Mouse (Mus musculus) heart, embryonic 10.5 days (tissue): ENCODE data around the gene Rassf3. TPM values are rescaled to one million over a fixed set of nuclear protein-coding genes. Genes with fewer than 3 reads are reported as not detected.

Experiments used
- DNase-seq: peaks from one replicate; pipeline ENCODE4 v3.0.0-alpha.2; 2017; ENCODE audit warnings: low spot score
- H3K27ac ChIP-seq: fragments of 300-500 bp; sonication (generic); 2 replicates; pipeline ENCODE4 v1.5.1; 2016; ENCODE audit warnings: mild to moderate bottlenecking
- H3K27me3 ChIP-seq: fragments of 300-500 bp; sonication (generic); 2 replicates; pipeline ENCODE4 v1.6.1; 2016; ENCODE audit warnings: mild to moderate bottlenecking; ENCODE audit not compliant: poor library complexity, insufficient read depth, severe bottlenecking
- H3K36me3 ChIP-seq: fragments of 300-500 bp; sonication (generic); 2 replicates; pipeline ENCODE4 v1.6.1; 2016; ENCODE audit warnings: mild to moderate bottlenecking, moderate library complexity
- H3K4me1 ChIP-seq: fragments of 300-500 bp; sonication (generic); 2 replicates; pipeline ENCODE4 v1.6.1; 2016; ENCODE audit warnings: mild to moderate bottlenecking
- H3K4me3 ChIP-seq: fragments of 300-500 bp; sonication (generic); 2 replicates; pipeline ENCODE4 v1.5.1; 2016; ENCODE audit warnings: mild to moderate bottlenecking, moderate library complexity
- H3K9me3 ChIP-seq: fragments of 300-500 bp; sonication (generic); 2 replicates; pipeline ENCODE4 v1.6.1; 2016; ENCODE audit warnings: mild to moderate bottlenecking, moderate library complexity
- WGBS: fragments of 180-500 bp; shearing (Covaris S2); methylation state at CpG from one replicate; pipeline ENCODE4 v1.1.7; 2016; 5-methylcytosine and 5-hydroxymethylcytosine counted together
- polyA plus RNA-seq: library from polyadenylated mRNA; unstranded; fragments of >200 nt; fragmentation: Nextera tagmentation; extraction: Ambion mirVana; gene quantifications from 2 replicates; pipeline ENCODE4 v1.2.1, GENCODE M21; 2016

Gene Rassf3
- 19.6 and 21.1 TPM in 2 replicates for polyA plus RNA-seq

GRCm38 (mm10) chr10:121476190-121476967, at the start of gene Rassf3:
TSS of gene Rassf3 (minus strand) at chr10:121476347.
- DNase-seq, result peak; percentile 99
- no peaks in the 10 kb centered on the region for H3K36me3 ChIP-seq
- peaks cover 48% of the 10 kb centered on the region for H3K4me1 ChIP-seq
- peak within 1 kb of the TSS; percentile 97 for H3K4me3 ChIP-seq
- no peaks in the 10 kb centered on the region for H3K9me3 ChIP-seq
- peak within 1 kb of the TSS; percentile 98 for H3K27ac ChIP-seq
- no peaks in the 10 kb centered on the region for H3K27me3 ChIP-seq
- under 1% methylated on average over 60 of the region's 62 CpGs for WGBS

DNA sequence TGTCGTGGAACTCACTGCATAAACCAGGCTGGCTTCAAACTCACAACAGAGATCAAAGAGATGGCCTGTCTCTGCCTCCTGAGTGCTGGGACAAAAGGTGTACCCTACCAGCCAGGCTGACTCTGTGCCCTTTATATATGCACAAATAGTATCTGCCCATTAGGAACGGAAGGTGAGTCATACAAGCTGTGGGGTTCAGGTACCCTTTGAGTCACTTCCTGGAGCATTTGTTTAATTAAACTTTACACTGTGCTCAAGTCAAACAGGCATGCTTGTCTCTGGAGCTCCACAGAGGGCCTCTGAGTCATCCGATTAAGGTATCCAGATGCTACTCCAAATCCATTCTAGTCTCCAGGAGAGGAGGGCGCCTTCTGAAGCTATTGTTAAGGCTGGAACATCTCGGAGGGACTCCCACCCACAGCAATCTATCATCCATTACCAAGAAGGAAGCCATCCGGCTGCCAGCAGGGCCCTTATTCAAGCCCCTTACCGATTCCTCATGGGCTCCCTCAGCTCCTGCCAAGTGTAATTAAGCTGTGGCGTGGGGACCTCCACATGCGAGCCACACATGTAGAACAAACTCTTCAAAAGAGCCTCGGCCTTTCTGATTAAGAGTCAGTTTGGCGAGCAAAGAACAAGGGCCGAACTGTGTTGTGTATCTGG, 44.9 kb upstream of the Rassf3 start:
- no peak for DNase-seq
- WGBS, result 35% methylated on average over 12 of the region's 12 CpGs
- H3K36me3 ChIP-seq, result no peaks in the 10 kb centered on the region
- H3K4me3 ChIP-seq, result no peak overlapping the region
- peaks cover 12% of the 10 kb centered on the region for H3K4me1 ChIP-seq
- H3K27ac ChIP-seq, result peak overlapping the region; percentile 52; the same call in 1 of the 2 replicates
- H3K27me3 ChIP-seq, result no peaks in the 10 kb centered on the region
- H3K9me3 ChIP-seq, result no peaks in the 10 kb centered on the region

DNA sequence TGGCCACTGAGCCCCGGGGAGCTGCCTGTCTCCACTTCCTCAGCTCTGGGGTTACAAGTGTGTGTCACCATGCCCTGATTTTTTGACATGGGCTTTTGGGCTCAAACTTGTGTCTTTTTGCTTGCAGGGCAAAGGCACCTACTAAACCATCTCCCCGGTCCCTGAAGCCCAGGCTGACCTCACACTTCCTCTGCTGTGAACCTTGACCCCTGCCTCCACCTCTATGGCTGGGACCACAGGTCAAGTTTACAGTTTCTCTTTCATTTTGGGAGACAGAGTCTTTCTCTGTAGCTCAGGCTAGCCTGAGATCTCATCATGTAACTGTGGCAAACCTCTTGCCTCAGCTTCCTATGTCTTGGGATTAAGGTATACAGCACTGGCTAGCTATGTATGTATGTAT, 43.6 kb upstream of the Rassf3 start:
- Histone ChIP-seq H3K36me3 (no peaks in the 10 kb centered on the region), H3K9me3 (no peaks in the 10 kb centered on the region), H3K27ac (no peak overlapping the region), H3K27me3 (no peaks in the 10 kb centered on the region), H3K4me3 (no peak overlapping the region), H3K4me1 (peaks cover 14% of the 10 kb centered on the region)
- no peak for DNase-seq
- WGBS, result 67% methylated on average over 2 of the region's 2 CpGs

DNA sequence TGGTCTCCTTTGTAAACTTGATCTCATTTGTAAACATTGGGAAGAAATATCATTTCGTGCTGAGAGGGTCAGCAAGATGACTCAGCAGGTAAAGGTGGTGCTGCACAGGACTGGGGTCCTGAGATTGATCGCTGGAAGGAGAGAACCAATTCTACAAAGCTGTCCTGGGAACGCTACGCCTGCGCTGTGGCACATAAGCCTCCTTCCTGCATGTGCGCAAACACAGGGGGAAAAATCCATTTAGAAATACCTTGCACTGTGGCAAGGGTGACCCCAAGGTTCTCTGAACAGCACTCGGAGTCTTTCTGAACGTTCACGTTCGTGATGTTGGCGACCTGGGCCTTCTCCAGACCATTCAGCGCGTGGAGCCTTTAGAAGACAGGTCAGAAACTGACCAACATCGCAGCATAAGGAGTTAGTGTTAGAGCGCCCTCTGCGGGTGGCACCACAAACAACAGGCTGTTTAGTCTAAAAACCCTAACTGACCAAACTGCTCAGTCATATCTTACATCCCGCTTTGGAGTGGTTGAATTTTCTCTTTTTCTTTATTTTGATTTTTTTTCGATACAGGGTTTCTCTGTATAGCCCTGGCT, 40.0 kb upstream of the Rassf3 start:
- DNase-seq, result peak; percentile 92
- Histone ChIP-seq H3K9me3 (no peaks in the 10 kb centered on the region), H3K27ac (peak overlapping the region; percentile 42; the same call in 1 of the 2 replicates), H3K36me3 (no peaks in the 10 kb centered on the region), H3K4me3 (no peak overlapping the region), H3K27me3 (no peaks in the 10 kb centered on the region), H3K4me1 (peaks cover 8% of the 10 kb centered on the region)
- WGBS, result 30% methylated on average over 18 of the region's 18 CpGs

GRCm38 (mm10) chr10:121509751-121510643, 33.9 kb upstream of the Rassf3 start:
- Histone ChIP-seq H3K27me3 (no peaks in the 10 kb centered on the region), H3K4me1 (peaks cover 45% of the 10 kb centered on the region), H3K9me3 (no peaks in the 10 kb centered on the region), H3K4me3 (peak overlapping the region; percentile 51), H3K27ac (peak overlapping the region; percentile 83), H3K36me3 (no peaks in the 10 kb centered on the region)
- 6% methylated on average over 24 of the region's 24 CpGs for WGBS
- DNase-seq, result peak; percentile 86

DNA sequence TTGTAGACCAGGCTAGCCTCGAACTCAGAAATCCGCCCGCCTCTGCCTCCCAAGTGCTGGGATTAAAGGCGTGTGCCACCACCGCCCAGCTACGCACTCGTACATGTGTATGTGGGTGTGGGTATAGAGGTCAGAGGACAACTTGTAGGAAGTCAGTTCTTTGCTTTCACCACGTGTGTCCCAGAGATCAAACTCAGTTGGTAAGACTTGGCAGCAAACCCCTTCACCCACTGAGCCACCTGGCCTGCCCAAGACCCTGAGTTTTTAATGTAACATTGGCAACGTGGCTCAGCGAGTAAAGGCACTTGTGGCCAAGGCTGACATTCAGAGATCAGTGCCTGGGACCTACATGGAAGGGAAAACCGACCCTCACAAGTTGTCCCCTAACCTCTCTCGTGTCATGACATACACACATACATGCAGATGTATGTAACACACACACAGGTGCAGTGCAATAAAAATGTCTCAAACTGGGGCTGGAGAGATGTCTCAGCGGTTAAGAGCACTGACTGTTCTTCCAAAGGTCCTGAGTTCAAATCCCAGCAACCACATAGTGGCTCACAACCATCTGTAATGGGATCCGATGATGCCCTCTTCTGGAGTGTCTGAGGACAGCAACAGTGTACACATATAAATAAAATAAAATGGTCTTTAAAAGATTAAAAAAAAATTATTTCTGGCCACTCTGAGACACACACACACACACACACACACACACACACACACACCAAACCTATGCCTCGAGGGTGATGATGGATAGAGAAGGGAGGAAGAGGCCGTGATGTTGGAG, 31.8 kb upstream of the Rassf3 start:
- Histone ChIP-seq H3K27me3 (no peaks in the 10 kb centered on the region), H3K27ac (peak overlapping the region; percentile 44; the same call in 1 of the 2 replicates), H3K4me3 (no peak overlapping the region), H3K4me1 (peaks cover 49% of the 10 kb centered on the region), H3K36me3 (no peaks in the 10 kb centered on the region), H3K9me3 (no peaks in the 10 kb centered on the region)
- 81% methylated on average over 16 of the region's 16 CpGs for WGBS
- no peak for DNase-seq

DNA sequence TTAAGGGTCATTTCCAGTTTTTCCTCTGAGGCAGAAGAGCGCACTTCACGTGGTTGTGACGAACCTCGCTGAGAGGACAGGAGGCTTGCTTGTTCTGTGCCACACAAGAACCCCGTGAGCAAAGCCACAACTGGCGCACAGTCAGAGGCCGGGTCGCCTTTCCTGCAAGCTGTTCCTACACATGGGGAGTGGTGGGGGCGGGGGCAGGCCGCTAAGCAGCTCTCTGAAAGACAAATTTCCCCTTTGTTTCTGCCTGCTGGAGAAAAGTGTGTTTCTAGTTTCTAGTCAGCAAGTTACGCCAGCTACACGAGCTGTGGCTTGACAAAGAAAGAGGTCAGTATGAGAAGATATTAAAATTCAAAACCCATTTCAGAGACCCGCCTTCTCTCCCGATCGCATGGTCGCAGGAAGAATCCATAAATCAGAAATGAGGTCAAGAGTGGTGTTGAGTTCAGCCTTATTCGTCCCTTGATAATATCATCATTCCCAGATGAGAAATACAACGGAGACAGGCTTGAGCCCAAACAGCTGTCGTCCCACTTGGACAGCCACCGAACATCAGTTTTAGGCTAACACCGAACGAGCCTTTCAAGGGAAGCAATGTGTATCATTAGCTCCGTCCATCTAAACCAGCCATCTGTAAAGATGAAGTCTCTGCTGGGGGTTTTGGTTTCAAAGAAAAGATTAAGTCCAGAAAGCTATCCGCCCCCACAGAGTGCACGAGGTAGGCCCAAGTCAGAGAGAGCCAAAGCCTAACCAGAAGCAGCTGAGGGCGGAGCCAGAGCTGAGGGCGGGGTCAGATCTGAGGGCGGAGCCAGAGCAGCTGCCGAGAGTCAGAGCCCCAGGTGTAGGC, 30.8 kb upstream of the Rassf3 start:
- peak overlapping the region; percentile 59 for H3K27ac ChIP-seq
- peak; percentile 87 for DNase-seq
- 53% methylated on average over 29 of the region's 29 CpGs for WGBS
- no peaks in the 10 kb centered on the region for H3K9me3 ChIP-seq
- no peak overlapping the region for H3K4me3 ChIP-seq
- H3K36me3 ChIP-seq, result no peaks in the 10 kb centered on the region
- H3K27me3 ChIP-seq, result no peaks in the 10 kb centered on the region
- H3K4me1 ChIP-seq, result peaks cover 49% of the 10 kb centered on the region

- peak overlapping the region; percentile 80 for H3K27ac ChIP-seq
- no peaks in the 10 kb centered on the region for H3K27me3 ChIP-seq
- no peaks in the 10 kb centered on the region for H3K36me3 ChIP-seq
- peak overlapping the region; percentile 63; the same call in 1 of the 2 replicates for H3K4me3 ChIP-seq
- H3K4me1 ChIP-seq, result peaks cover 47% of the 10 kb centered on the region
- DNase-seq, result no peak
- 63% methylated on average over 7 of the region's 7 CpGs for WGBS
- no peaks in the 10 kb centered on the region for H3K9me3 ChIP-seq
Observed at GRCm38 (mm10) chr10:121505929-121506328, 29.8 kb upstream of the Rassf3 start.

GRCm38 (mm10) chr10:121504973-121505911, 29.1 kb upstream of the Rassf3 start:
- DNase-seq, result peak; percentile 92
- Histone ChIP-seq H3K27ac (peak overlapping the region; percentile 80), H3K36me3 (no peaks in the 10 kb centered on the region), H3K4me3 (peak overlapping the region; percentile 63), H3K9me3 (no peaks in the 10 kb centered on the region), H3K4me1 (peaks cover 40% of the 10 kb centered on the region), H3K27me3 (no peaks in the 10 kb centered on the region)
- 23% methylated on average over 35 of the region's 35 CpGs for WGBS

DNA sequence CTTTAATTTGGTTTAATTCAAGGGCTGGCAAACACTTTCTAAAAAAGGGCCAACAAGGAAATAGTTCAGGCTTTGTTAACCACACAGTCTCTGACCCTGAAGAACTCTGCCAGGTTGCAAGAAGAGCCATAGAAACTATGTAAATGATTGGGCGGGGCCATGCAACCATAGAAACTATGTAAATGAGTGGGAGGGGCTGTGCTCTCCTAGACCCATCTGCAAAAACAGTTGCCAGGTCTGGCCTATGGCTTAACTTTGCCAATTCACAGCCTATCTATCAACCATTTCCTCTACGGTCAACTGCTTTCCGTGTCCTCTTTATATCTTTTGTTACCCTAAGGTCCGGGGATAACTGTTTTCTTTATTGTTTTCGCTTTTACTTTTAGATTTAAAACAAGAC, 25.0 kb upstream of the Rassf3 start:
- Histone ChIP-seq H3K36me3 (no peaks in the 10 kb centered on the region), H3K27ac (no peak overlapping the region), H3K9me3 (no peaks in the 10 kb centered on the region), H3K27me3 (no peaks in the 10 kb centered on the region), H3K4me3 (no peak overlapping the region), H3K4me1 (peaks cover 29% of the 10 kb centered on the region)
- WGBS, result 68% methylated on average over 5 of the region's 5 CpGs
- no peak for DNase-seq
